Mouse (Mus musculus): Measurements from ENCODE around the gene Wfdc3.

The Wfdc3 gene

GRCm38 (mm10) chr2:164776801-164777200, 31.1 kb upstream of the Wfdc3 start:
- CTCF ChIA-PET = no interaction called here

GRCm38 (mm10) chr2:164776130-164776529, 30.4 kb upstream of the Wfdc3 start:
- CTCF ChIA-PET = no interaction called here

- CTCF ChIA-PET = no interaction called here
Measured at GRCm38 (mm10) chr2:164773989-164774364, 28.2 kb upstream of the Wfdc3 start.

- CTCF ChIA-PET = interaction anchor here (0.9 kb wide), 1 partner anchor 12 kb away, joined by 3 read pairs; the partner anchor contains the start of gene Snx21
Measured at GRCm38 (mm10) chr2:164773229-164773988, 27.7 kb upstream of the Wfdc3 start.

GRCm38 (mm10) chr2:164771123-164771522, 25.4 kb upstream of the Wfdc3 start:
- CTCF ChIA-PET = interaction anchor here (0.5 kb wide), 1 partner anchor 367 kb away, joined by 5 read pairs; no protein-coding TSS in a partner anchor

- CTCF ChIA-PET = no interaction called here
Measured at GRCm38 (mm10) chr2:164770279-164770678, 24.5 kb upstream of the Wfdc3 start.

GRCm38 (mm10) chr2:164769258-164770037, 23.7 kb upstream of the Wfdc3 start, which contains the start of gene Ube2c:
Gene Ube2c, plus strand, starts transcription at chr2:164769898.
- CTCF ChIA-PET = interaction anchor here (0.7 kb wide), 1 partner anchor 131 kb away, joined by 4 read pairs; no protein-coding TSS in a partner anchor

GRCm38 (mm10) chr2:164767812-164768540, 22.2 kb upstream of the Wfdc3 start:
- CTCF ChIA-PET = no interaction called here

GRCm38 (mm10) chr2:164765841-164766240, 20.1 kb upstream of the Wfdc3 start:
- CTCF ChIA-PET = no interaction called here

GRCm38 (mm10) chr2:164762593-164762992, 16.9 kb upstream of the Wfdc3 start:
- CTCF ChIA-PET = no interaction called here

GRCm38 (mm10) chr2:164761971-164762370, 16.2 kb upstream of the Wfdc3 start:
- CTCF ChIA-PET = interaction anchor here (0.6 to 1.2 kb wide), 2 partner anchors 16 to 42 kb away, joined by 4 to 15 read pairs; no protein-coding TSS in a partner anchor

- CTCF ChIA-PET = interaction anchor here (0.6 to 1.2 kb wide), 2 partner anchors 15 to 42 kb away, joined by 4 to 15 read pairs; no protein-coding TSS in a partner anchor
Measured at GRCm38 (mm10) chr2:164761502-164761901, 15.8 kb upstream of the Wfdc3 start.

- CTCF ChIA-PET = no interaction called here
Measured at GRCm38 (mm10) chr2:164760059-164760833, 14.5 kb upstream of the Wfdc3 start.

GRCm38 (mm10) chr2:164758692-164759091, 13.0 kb upstream of the Wfdc3 start:
- CTCF ChIA-PET = no interaction called here

GRCm38 (mm10) chr2:164757841-164758240, 12.1 kb upstream of the Wfdc3 start:
- CTCF ChIA-PET = interaction anchor here (0.6 kb wide), 1 partner anchor 986 kb away, joined by 3 read pairs; no protein-coding TSS in a partner anchor

GRCm38 (mm10) chr2:164754800-164755199, 9.1 kb upstream of the Wfdc3 start:
- CTCF ChIA-PET = no interaction called here

GRCm38 (mm10) chr2:164754105-164754504, 8.4 kb upstream of the Wfdc3 start:
- CTCF ChIA-PET = no interaction called here

GRCm38 (mm10) chr2:164752454-164752853, 6.7 kb upstream of the Wfdc3 start:
- CTCF ChIA-PET = interaction anchor here (0.6 kb wide), 1 partner anchor 255 kb away, joined by 3 read pairs; no protein-coding TSS in a partner anchor

- CTCF ChIA-PET = no interaction called here
Measured at GRCm38 (mm10) chr2:164748991-164749390, 3.3 kb upstream of the Wfdc3 start.

GRCm38 (mm10) chr2:164748191-164748590, 2.5 kb upstream of the Wfdc3 start:
- CTCF ChIA-PET = no interaction called here

GRCm38 (mm10) chr2:164746693-164747092, 962 bp upstream of the Wfdc3 start:
- CTCF ChIA-PET = interaction anchor here (0.8 kb wide), 1 partner anchor 15 kb away, joined by 4 read pairs; no protein-coding TSS in a partner anchor

Data from spleen, embryonic (tissue).